Comparison of ENCODE assay signal across 10 mouse cellular contexts in the genomic region with DNA sequence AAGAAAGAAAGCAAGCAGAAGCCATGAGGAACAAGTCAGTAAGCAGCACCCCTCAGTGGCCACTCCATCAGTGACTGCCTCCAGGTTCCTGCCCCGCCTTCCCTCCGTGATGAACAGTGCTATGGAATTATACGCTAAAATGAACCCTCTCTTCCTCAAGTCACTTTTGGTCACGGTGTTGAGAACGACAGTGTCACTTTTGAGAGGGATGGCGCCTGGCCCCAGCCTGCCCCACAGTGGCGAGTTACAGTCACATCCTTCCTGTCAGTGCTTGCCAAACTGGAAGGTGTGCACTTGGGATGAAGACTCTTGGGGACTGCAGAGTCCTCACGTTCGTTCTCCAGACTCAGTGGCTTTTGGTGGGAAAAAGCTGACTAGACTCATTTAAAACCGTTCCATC. TPM values are rescaled to one million over a fixed set of nuclear protein-coding genes. Genes with fewer than 3 reads are reported as not detected.
A peak's percentile ranks its signal among the peaks of the same experiment; 100 is the strongest.
DNase-seq lines count a peak whose midpoint lies in the region; ATAC-seq and TF ChIP-seq lines count a peak whose summit lies in the region.
"Had no signal": no experiment of that assay in that cellular context is flagged by ENCODE, and none has a peak within 500 bp of the region (broad histone marks: within the 10 kb centered on the region; RNA-seq: fewer than 3 reads in every experiment).

No protein-coding gene starts in this region.

- no peaks in the 10 kb centered on the region for H3K79me2 ChIP-seq in heart, adult 2 months (replicated peaks; ENCODE audit: control insufficient read depth, insufficient read depth, low read length)

- no peak for ATAC-seq in midbrain, embryonic 13.5 days

- WGBS in heart, adult 2 months = 23% methylated on average over 10 of the region's 10 CpGs
- WGBS in heart, embryonic 10.5 days = 35% methylated on average over 10 of the region's 10 CpGs
- 48% methylated on average over 10 of the region's 10 CpGs for WGBS in midbrain, embryonic 13.5 days

- no peak overlapping the region for H3K4me2 ChIP-seq in midbrain, embryonic 13.5 days (replicated peaks)
- H3K4me2 ChIP-seq: limb, embryonic 12.5 days; stomach, embryonic 15.5 days had no signal

- H3K9me3 ChIP-seq in heart, embryonic 10.5 days = no peaks in the 10 kb centered on the region
- H3K9me3 ChIP-seq in midbrain, embryonic 13.5 days = no peaks in the 10 kb centered on the region
- H3K9me3 ChIP-seq: stomach, embryonic 15.5 days had no signal

- TF ChIP-seq POLR2A in heart, adult 2 months (IDR thresholded peaks at IDR 0.05; ENCODE audit: insufficient read depth, low read depth, low read length) = no peak
- TF ChIP-seq POLR2A in bone marrow macrophage, adult 2 months (IDR thresholded peaks at IDR 0.05; ENCODE audit: borderline replicate concordance, low read depth, low read length) = no peak

- DNase-seq in heart, adult 2 months = peak; percentile 47 to 49
- no peak for DNase-seq in heart, embryonic 10.5 days (ENCODE audit: low spot score)
- peak; percentile 72 for DNase-seq in CD4-positive, CD25-positive, alpha-beta regulatory T cell, adult 2 months (ENCODE audit: low read depth, low spot score)
- DNase-seq in lung, postnatal 10 days = peak; percentile 55
- no peak for DNase-seq in yolk sac, embryonic 10.5 days (ENCODE audit: low spot score)
- no peak for DNase-seq in gastrocnemius, postnatal 25 days

- 0 out of 2 replicates have a peak, but pooled peaks have one; percentile 19 for TF ChIP-seq EP300 in heart, adult 2 months (IDR thresholded peaks at IDR 0.05; ENCODE audit: insufficient read depth, low read depth, low read length)

- H3K27me3 ChIP-seq in heart, adult 2 months (ENCODE audit: control insufficient read depth, insufficient read depth, low read length) = no peaks in the 10 kb centered on the region
- H3K27me3 ChIP-seq in heart, embryonic 10.5 days (ENCODE audit: insufficient read depth, poor library complexity, severe bottlenecking) = no peaks in the 10 kb centered on the region
- no peaks in the 10 kb centered on the region for H3K27me3 ChIP-seq in midbrain, embryonic 13.5 days
- H3K27me3 ChIP-seq: limb, embryonic 12.5 days; stomach, embryonic 15.5 days had no signal

- H3K27ac ChIP-seq in heart, adult 2 months = no peak overlapping the region
- H3K27ac ChIP-seq in heart, embryonic 10.5 days = no peak overlapping the region
- peak overlapping the region; percentile 17; the same call in 1 of the 2 replicates for H3K27ac ChIP-seq in bone marrow macrophage, adult 2 months (ENCODE audit: insufficient read depth, low read depth, low read length)
- H3K27ac ChIP-seq in midbrain, embryonic 13.5 days = no peak overlapping the region
- H3K27ac ChIP-seq: limb, embryonic 12.5 days; stomach, embryonic 15.5 days had no signal

- intact Hi-C loops in heart, adult 2 months (cut with DNase I) = loop anchor here (5.0 kb wide), 2 partner anchors 140 to 305 kb away; no protein-coding TSS in a partner anchor

- H3K36me3 ChIP-seq in heart, adult 2 months (ENCODE audit: control insufficient read depth, insufficient read depth, low read length) = no peaks in the 10 kb centered on the region
- no peaks in the 10 kb centered on the region for H3K36me3 ChIP-seq in heart, embryonic 10.5 days
- no peaks in the 10 kb centered on the region for H3K36me3 ChIP-seq in midbrain, embryonic 13.5 days
- H3K36me3 ChIP-seq: limb, embryonic 12.5 days; stomach, embryonic 15.5 days had no signal

- TF ChIP-seq CTCF in heart, adult 2 months (IDR thresholded peaks at IDR 0.05) = peak; percentile 72
- no peak for TF ChIP-seq CTCF in bone marrow macrophage, adult 2 months (IDR thresholded peaks at IDR 0.05; ENCODE audit: low read depth, low read length)

- no peak overlapping the region for H3K9ac ChIP-seq in heart, adult 2 months (ENCODE audit: low read depth, low read length)
- no peak overlapping the region for H3K9ac ChIP-seq in midbrain, embryonic 13.5 days (replicated peaks)
- H3K9ac ChIP-seq: limb, embryonic 12.5 days; stomach, embryonic 15.5 days had no signal

- H3K4me1 ChIP-seq in heart, adult 2 months (ENCODE audit: control insufficient read depth, insufficient read depth, low read length) = no peaks in the 10 kb centered on the region
- peaks cover 17% of the 10 kb centered on the region for H3K4me1 ChIP-seq in heart, embryonic 10.5 days
- H3K4me1 ChIP-seq in bone marrow macrophage, adult 2 months (ENCODE audit: control insufficient read depth, insufficient read depth, low read length) = peaks cover 27% of the 10 kb centered on the region
- H3K4me1 ChIP-seq in midbrain, embryonic 13.5 days (replicated peaks) = no peaks in the 10 kb centered on the region
- H3K4me1 ChIP-seq: limb, embryonic 12.5 days; stomach, embryonic 15.5 days had no signal

- no peak overlapping the region for H3K4me3 ChIP-seq in heart, adult 2 months
- no peak overlapping the region for H3K4me3 ChIP-seq in heart, embryonic 10.5 days
- H3K4me3 ChIP-seq in bone marrow macrophage, adult 2 months (ENCODE audit: insufficient read depth, low read length) = no peak overlapping the region
- no peak overlapping the region for H3K4me3 ChIP-seq in midbrain, embryonic 13.5 days (replicated peaks)
- H3K4me3 ChIP-seq: limb, embryonic 12.5 days; stomach, embryonic 15.5 days had no signal

RNA-seq across cellular contexts. Expression of a gene that starts 39.1 kb away (rescaled TPM):
- total RNA-seq in heart, adult 2 months (2021) = 1 to 10 TPM; 1.0 to 1.6 TPM
- 1.0 and 1.8 TPM in 2 replicates for polyA plus RNA-seq in heart, adult 2 months (2012; rRNA removed)
- 4.7 and 7.1 TPM in 2 replicates for polyA plus RNA-seq in heart, embryonic 10.5 days (2016; fragmentation: Nextera tagmentation; extraction: Ambion mirVana)
- polyA plus RNA-seq in bone marrow macrophage, adult 2 months (2012; ENCODE audit: insufficient read depth, insufficient read length, missing spikeins) = 10.9 and 11.9 TPM in 2 replicates
- polyA plus RNA-seq in midbrain, embryonic 13.5 days (2015; fragmentation: Nextera tagmentation; extraction: Ambion mirVana) = 0.85 and 1.6 TPM in 2 replicates
- total RNA-seq in gastrocnemius, postnatal 25 days (2021) = under 1 TPM in 1 of 2 experiments, not detected in 1; 0.29 TPM

RNA-seq across cellular contexts. Expression of a gene that starts 48.5 kb away (rescaled TPM):
- 10 to 100 TPM in 1 of 2 experiments, 1 to 10 TPM in 1; 7.5 to 15.9 TPM for total RNA-seq in heart, adult 2 months (2021)
- polyA plus RNA-seq in heart, adult 2 months (2012; rRNA removed) = 4.3 and 4.6 TPM in 2 replicates
- 0.63 and 0.68 TPM in 2 replicates for polyA plus RNA-seq in heart, embryonic 10.5 days (2016; fragmentation: Nextera tagmentation; extraction: Ambion mirVana)
- polyA plus RNA-seq in bone marrow macrophage, adult 2 months (2012; ENCODE audit: insufficient read depth, insufficient read length, missing spikeins) = 8.8 and 9.5 TPM in 2 replicates
- 0.24 and 0.34 TPM in 2 replicates for polyA plus RNA-seq in midbrain, embryonic 13.5 days (2015; fragmentation: Nextera tagmentation; extraction: Ambion mirVana)
- total RNA-seq in gastrocnemius, postnatal 25 days (2021) = 1 to 10 TPM; 5.4 to 6.8 TPM

Comparison
In these comparisons a context has a peak if more than half of its experiments do, and no peak if none do; other contexts are left out.
1. DNase-seq: peak in heart, adult 2 months (2 of 2), CD4-positive, CD25-positive, alpha-beta regulatory T cell, adult 2 months (single experiment) and lung, postnatal 10 days (single experiment); none in heart, embryonic 10.5 days (single experiment), yolk sac, embryonic 10.5 days (single experiment) and gastrocnemius, postnatal 25 days (single experiment).